Mouse (Mus musculus) embryonic facial prominence, embryonic 14.5 days (tissue): ENCODE results near the gene Dmrt1. TPM values are rescaled to one million over a fixed set of nuclear protein-coding genes. Genes with fewer than 3 reads are reported as not detected.

Source experiments
- ATAC-seq: fragments of 200-750 bp; cut with Nextera tagmentation; 2 replicates; pipeline ENCODE4 v1.8.0; 2017; ENCODE audit warnings: low read depth, moderate number of reproducible peaks, moderate TSS enrichment
- DNase-seq: peaks from one replicate; pipeline ENCODE4 v3.0.0-alpha.2; 2015; ENCODE audit warnings: low spot score
- H3K27ac ChIP-seq: fragments of 300-500 bp; sonication (generic); replicated peaks from 2 replicates; pipeline ENCODE4 v1.5.1; 2014; ENCODE audit warnings: low read depth, mild to moderate bottlenecking, low read length, moderate library complexity
- H3K27me3 ChIP-seq: fragments of 300-500 bp; sonication (generic); replicated peaks from 2 replicates; pipeline ENCODE4 v1.6.1; 2014; ENCODE audit warnings: low read length; ENCODE audit not compliant: control insufficient read depth, insufficient read depth
- H3K36me3 ChIP-seq: fragments of 300-500 bp; sonication (generic); 2 replicates; pipeline ENCODE4 v1.6.1; 2014; ENCODE audit warnings: low read length, mixed read lengths; ENCODE audit not compliant: control insufficient read depth, insufficient read depth
- H3K4me1 ChIP-seq: fragments of 300-500 bp; sonication (generic); 2 replicates; pipeline ENCODE4 v1.6.1; 2014; ENCODE audit warnings: antibody characterized with exemption, low read length; ENCODE audit not compliant: control insufficient read depth, insufficient read depth
- H3K4me2 ChIP-seq: fragments of 300-500 bp; sonication (generic); 2 replicates; pipeline ENCODE4 v1.6.1; 2014; ENCODE audit warnings: low read depth, mild to moderate bottlenecking, low read length, moderate library complexity, mixed read lengths
- H3K4me3 ChIP-seq: fragments of 300-500 bp; sonication (generic); 2 replicates; pipeline ENCODE4 v1.5.1; 2014; ENCODE audit warnings: low read depth, mild to moderate bottlenecking, low read length
- H3K9ac ChIP-seq: fragments of 300-500 bp; sonication (generic); 2 replicates; pipeline ENCODE4 v1.6.1; 2014; ENCODE audit warnings: low read depth, mild to moderate bottlenecking, low read length, moderate library complexity, mixed read lengths
- H3K9me3 ChIP-seq: fragments of 300-500 bp; sonication (generic); 2 replicates; pipeline ENCODE4 v1.6.1; 2016; ENCODE audit warnings: low read length; ENCODE audit not compliant: control insufficient read depth
- WGBS: fragments of 180-500 bp; shearing (Covaris S2); extraction: QIAGEN DNeasy Blood & Tissue Kit; methylation state at CpG from one replicate; pipeline ENCODE4 v1.1.7; 2014; 5-methylcytosine and 5-hydroxymethylcytosine counted together
- polyA plus RNA-seq: library from polyadenylated mRNA; unstranded; fragments of >200 nt; fragmentation: Nextera tagmentation; extraction: Ambion mirVana; gene quantifications from 2 replicates; pipeline ENCODE4 v1.2.1, GENCODE M21; 2014

Gene Dmrt1
- polyA plus RNA-seq, 1 experiment from 2014 or later, result 0.29 TPM

GRCm38 (mm10) chr19:25545714-25546340 lies 40.4 kb downstream of the Dmrt1 start:
- Histone ChIP-seq H3K9me3 (no peaks in the 10 kb centered on the region), H3K36me3 (no peaks in the 10 kb centered on the region), H3K4me1 (no peaks in the 10 kb centered on the region), H3K27me3 (no peaks in the 10 kb centered on the region; the same call in 1 of the 2 replicates), H3K27ac (no peak overlapping the region), H3K4me2 (no peak overlapping the region), H3K4me3 (no peak overlapping the region), H3K9ac (no peak overlapping the region)
- ATAC-seq, result peak; percentile 53; the same call in 1 of the 2 replicates
- WGBS, result 34% methylated on average over 13 of the region's 13 CpGs
- peak; percentile 86 for DNase-seq

- Histone ChIP-seq H3K36me3 (no peaks in the 10 kb centered on the region), H3K4me2 (no peak overlapping the region), H3K27ac (no peak overlapping the region), H3K4me1 (no peaks in the 10 kb centered on the region), H3K9ac (no peak overlapping the region), H3K4me3 (no peak overlapping the region), H3K27me3 (no peaks in the 10 kb centered on the region; the same call in 1 of the 2 replicates), H3K9me3 (no peaks in the 10 kb centered on the region)
- WGBS, result 81% methylated on average over 9 of the region's 9 CpGs
- ATAC-seq, result no peak
- DNase-seq, result no peak
Observed at GRCm38 (mm10) chr19:25547086-25547643, 41.7 kb downstream of the Dmrt1 start.

- no peaks in the 10 kb centered on the region for H3K9me3 ChIP-seq
- WGBS, result 61% methylated on average over 5 of the region's 5 CpGs
- no peaks in the 10 kb centered on the region for H3K36me3 ChIP-seq
- no peak overlapping the region for H3K27ac ChIP-seq
- no peak overlapping the region for H3K9ac ChIP-seq
- no peak overlapping the region for H3K4me3 ChIP-seq
- H3K4me2 ChIP-seq, result no peak overlapping the region
- no peaks in the 10 kb centered on the region for H3K4me1 ChIP-seq
- DNase-seq (no peak), ATAC-seq (no peak)
- H3K27me3 ChIP-seq, result no peaks in the 10 kb centered on the region
Observed at GRCm38 (mm10) chr19:25550346-25550745, 44.9 kb downstream of the Dmrt1 start.

- Histone ChIP-seq H3K9me3 (no peaks in the 10 kb centered on the region), H3K4me3 (no peak overlapping the region), H3K9ac (no peak overlapping the region), H3K4me2 (no peak overlapping the region), H3K36me3 (no peaks in the 10 kb centered on the region), H3K4me1 (no peaks in the 10 kb centered on the region), H3K27ac (no peak overlapping the region), H3K27me3 (no peaks in the 10 kb centered on the region)
- WGBS, result 58% methylated on average over 5 of the region's 5 CpGs
- no peak for ATAC-seq
- no peak for DNase-seq
Observed at GRCm38 (mm10) chr19:25551053-25551452, 45.6 kb downstream of the Dmrt1 start.

GRCm38 (mm10) chr19:25564430-25564829 lies 59.0 kb downstream of the Dmrt1 start:
- Histone ChIP-seq H3K36me3 (no peaks in the 10 kb centered on the region), H3K9me3 (0 out of 2 replicates have a peak, but pooled peaks cover 6% of the 10 kb centered on the region), H3K9ac (no peak overlapping the region), H3K27ac (no peak overlapping the region), H3K27me3 (peaks cover 3% of the 10 kb centered on the region), H3K4me3 (no peak overlapping the region), H3K4me1 (no peaks in the 10 kb centered on the region), H3K4me2 (no peak overlapping the region)
- ATAC-seq (no peak), DNase-seq (no peak)
- WGBS, result 75% methylated on average over 12 of the region's 12 CpGs

GRCm38 (mm10) chr19:25569778-25570177 lies 64.4 kb downstream of the Dmrt1 start:
- H3K4me2 ChIP-seq, result no peak overlapping the region
- WGBS, result 88% methylated on average over 7 of the region's 7 CpGs
- H3K36me3 ChIP-seq, result no peaks in the 10 kb centered on the region
- H3K9me3 ChIP-seq, result no peaks in the 10 kb centered on the region
- H3K4me1 ChIP-seq, result no peaks in the 10 kb centered on the region
- H3K27ac ChIP-seq, result no peak overlapping the region
- H3K9ac ChIP-seq, result no peak overlapping the region
- H3K4me3 ChIP-seq, result no peak overlapping the region
- ATAC-seq, result no peak
- peaks cover 26% of the 10 kb centered on the region for H3K27me3 ChIP-seq
- no peak for DNase-seq

- Histone ChIP-seq H3K4me3 (no peak overlapping the region), H3K36me3 (no peaks in the 10 kb centered on the region), H3K4me1 (0 out of 2 replicates have a peak, but pooled peaks cover 6% of the 10 kb centered on the region), H3K27ac (no peak overlapping the region), H3K27me3 (peaks cover 38% of the 10 kb centered on the region), H3K9me3 (no peaks in the 10 kb centered on the region), H3K9ac (no peak overlapping the region), H3K4me2 (no peak overlapping the region)
- peak; percentile 42 for DNase-seq
- 34% methylated on average over 10 of the region's 10 CpGs for WGBS
- 0 out of 2 replicates have a peak, but pooled peaks have one; percentile 55 for ATAC-seq
Observed at GRCm38 (mm10) chr19:25574431-25574830, 69.0 kb downstream of the Dmrt1 start.

GRCm38 (mm10) chr19:25574981-25575814 lies 69.8 kb downstream of the Dmrt1 start:
- WGBS, result 4% methylated on average over 17 of the region's 17 CpGs

More at GRCm38 (mm10) chr19:25574981-25575814, 69.8 kb downstream of the Dmrt1 start:
- Histone ChIP-seq H3K36me3 (no peaks in the 10 kb centered on the region), H3K9me3 (no peaks in the 10 kb centered on the region), H3K9ac (no peak overlapping the region), H3K4me2 (peak overlapping the region; percentile 37), H3K4me3 (peak overlapping the region; percentile 10; the same call in 1 of the 2 replicates), H3K27ac (no peak overlapping the region), H3K4me1 (0 out of 2 replicates have a peak, but pooled peaks cover 6% of the 10 kb centered on the region), H3K27me3 (peaks cover 33% of the 10 kb centered on the region)
- ATAC-seq (no peak), DNase-seq (no peak)
